Mouse (Mus musculus) bone marrow, adult 2 months (tissue): Measurements from ENCODE around the gene Zfp786.

ENCODE experiments used
- CTCF ChIP-seq: fragments of 200-500 bp; IDR thresholded peaks from 2 replicates; pipeline ENCODE4 v1.5.1; 2011; ENCODE audit warnings: low read length, control low read depth; ENCODE audit not compliant: control insufficient read depth, insufficient read depth
- POLR2A ChIP-seq: fragments of 200-500 bp; IDR thresholded peaks from 2 replicates; pipeline ENCODE4 v1.6.1; 2011; ENCODE audit warnings: low read depth, mild to moderate bottlenecking, control low read depth, low read length, borderline replicate concordance; ENCODE audit not compliant: control insufficient read depth

- TF ChIP-seq CTCF: no peak
- no peak for TF ChIP-seq POLR2A
These were observed 21.6 kb downstream of the Zfp786 start for GRCm38 (mm10) chr6:47809053-47809452.
